Mouse (Mus musculus) lung, postnatal 0 days (tissue): ENCODE data around the gene Sinhcaf.
A peak's percentile ranks its signal among the peaks of the same experiment; 100 is the strongest.

Experiments used
- CTCF ChIP-seq: IDR thresholded peaks from 2 replicates; pipeline ENCODE4 v1.5.1; 2016; ENCODE audit warnings: antibody characterized with exemption, mild to moderate bottlenecking
- EP300 ChIP-seq: IDR thresholded peaks from 2 replicates; pipeline ENCODE4 v1.6.1; 2016; ENCODE audit warnings: antibody characterized with exemption, mild to moderate bottlenecking, control low read depth

GRCm38 (mm10) chr6:148931281-148931680, 15.0 kb downstream of the Sinhcaf start:
- TF ChIP-seq CTCF = peak; percentile 34
- TF ChIP-seq EP300 = no peak
